Mouse (Mus musculus) cerebellum, adult 9-11 months (tissue): ENCODE results near the gene Mogs.
A peak's percentile ranks its signal among the peaks of the same experiment; 100 is the strongest.
"Not testable (repeated sequence)": the region's sequence is repeated elsewhere in the genome, so short reads cannot be mapped to it uniquely, and the experiment has no call there.

Experiments
- DNase-seq: peaks from one replicate; pipeline ENCODE4 v3.0.0; 2022

Gene Mogs

DNA sequence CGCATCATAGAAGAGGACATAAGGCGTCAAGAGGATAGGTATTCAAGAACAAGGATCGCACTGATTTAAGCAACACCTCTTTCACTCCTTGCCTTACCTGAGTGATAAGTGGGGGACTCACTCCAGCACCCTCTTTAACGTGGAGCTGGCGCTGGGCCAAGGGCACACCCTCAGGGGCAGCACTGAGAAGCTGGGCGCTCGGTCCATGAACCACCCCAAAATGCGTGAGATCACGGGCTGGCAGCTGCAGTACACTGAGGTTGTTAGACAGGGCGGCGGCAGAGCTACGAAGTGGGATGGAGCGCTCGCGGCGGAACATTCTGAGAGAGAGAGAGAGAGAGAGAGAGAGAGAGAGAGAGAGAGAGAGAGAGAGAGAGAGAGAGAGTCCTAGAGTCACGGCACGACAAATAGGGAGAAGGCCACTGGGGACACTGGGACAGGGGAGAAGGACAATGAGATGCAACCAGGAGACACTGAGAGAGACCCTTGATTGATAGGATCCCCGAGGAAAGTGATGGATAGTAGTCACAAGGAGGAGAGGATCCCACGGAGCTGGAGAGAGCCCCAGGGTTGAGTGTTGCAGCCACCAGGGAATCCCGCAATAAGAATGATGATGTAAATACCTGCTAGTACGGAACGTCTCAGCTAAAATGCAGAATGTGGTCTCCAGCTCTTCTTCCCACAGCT lies 40.4 kb downstream of the Mogs start:
- no peak for DNase-seq

DNA sequence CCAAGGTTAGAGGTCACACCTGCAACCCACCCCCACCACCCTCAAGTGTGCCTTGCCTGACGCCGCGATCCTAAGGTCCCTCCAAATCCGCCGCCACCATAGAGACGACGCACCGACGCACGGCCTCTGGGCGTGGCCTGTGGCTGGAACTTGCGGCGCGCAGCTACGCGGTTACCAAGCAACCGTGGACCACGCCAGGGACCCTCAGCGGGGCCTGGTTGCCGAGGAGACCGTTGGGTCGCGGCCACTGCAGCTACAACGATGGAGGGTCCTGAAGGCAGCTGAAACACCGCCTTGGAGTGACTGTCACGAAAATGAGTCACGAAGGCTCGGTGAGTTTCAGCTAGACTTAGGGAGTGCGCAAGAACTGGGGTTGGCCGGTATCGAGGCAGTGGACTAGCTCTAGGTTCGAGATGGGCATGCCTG lies 41.0 kb downstream of the Mogs start, which contains the start of the genes Wdr54 and 1700003E16Rik:
Gene Wdr54 (minus strand): TSS at position 139 of the 426 bp plus-strand sequence.
Gene 1700003E16Rik (plus strand): TSS at position 146 of the 426 bp plus-strand sequence.
- peak; percentile 78 for DNase-seq

DNA sequence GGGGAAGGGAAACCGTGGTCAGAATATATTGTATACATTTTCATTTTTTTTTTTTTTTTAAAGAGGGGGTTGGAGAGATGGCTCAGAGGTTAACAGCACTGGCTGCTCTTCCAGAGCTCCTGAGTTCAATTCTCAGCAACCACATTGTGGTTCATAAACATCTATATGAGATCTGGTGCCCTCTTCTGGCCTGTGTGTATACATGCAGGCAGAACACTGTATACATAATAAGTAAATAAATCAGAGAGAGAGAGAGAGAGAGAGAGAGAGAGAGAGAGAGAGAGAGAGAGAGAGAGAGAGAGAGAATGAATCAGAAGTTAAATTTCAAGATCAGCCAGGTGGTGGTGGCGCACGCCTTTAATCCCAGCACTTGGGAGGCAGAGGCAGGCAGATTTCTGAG lies 44.2 kb downstream of the Mogs start:
- DNase-seq: not testable (repeated sequence)

DNA sequence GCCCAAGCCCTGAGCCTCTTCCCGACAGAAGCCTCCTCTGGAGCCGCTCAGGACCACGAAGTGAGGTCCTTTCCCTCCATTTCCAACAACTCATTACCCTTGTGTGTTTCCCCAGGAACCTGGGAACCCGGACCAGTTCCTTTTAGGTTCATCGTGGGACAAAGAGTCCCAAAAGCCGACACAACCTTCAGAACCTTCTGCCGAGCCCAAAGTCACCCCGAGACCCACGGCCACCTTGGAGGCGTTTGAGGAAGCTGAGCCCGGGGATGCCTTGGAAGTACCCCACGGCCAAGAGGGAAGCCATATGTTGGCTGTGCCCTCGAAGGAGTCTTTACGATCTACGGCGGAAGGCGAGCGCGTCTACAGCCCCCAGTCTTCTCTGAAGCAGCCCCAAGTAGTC lies 46.1 kb downstream of the Mogs start:
- no peak for DNase-seq

DNA sequence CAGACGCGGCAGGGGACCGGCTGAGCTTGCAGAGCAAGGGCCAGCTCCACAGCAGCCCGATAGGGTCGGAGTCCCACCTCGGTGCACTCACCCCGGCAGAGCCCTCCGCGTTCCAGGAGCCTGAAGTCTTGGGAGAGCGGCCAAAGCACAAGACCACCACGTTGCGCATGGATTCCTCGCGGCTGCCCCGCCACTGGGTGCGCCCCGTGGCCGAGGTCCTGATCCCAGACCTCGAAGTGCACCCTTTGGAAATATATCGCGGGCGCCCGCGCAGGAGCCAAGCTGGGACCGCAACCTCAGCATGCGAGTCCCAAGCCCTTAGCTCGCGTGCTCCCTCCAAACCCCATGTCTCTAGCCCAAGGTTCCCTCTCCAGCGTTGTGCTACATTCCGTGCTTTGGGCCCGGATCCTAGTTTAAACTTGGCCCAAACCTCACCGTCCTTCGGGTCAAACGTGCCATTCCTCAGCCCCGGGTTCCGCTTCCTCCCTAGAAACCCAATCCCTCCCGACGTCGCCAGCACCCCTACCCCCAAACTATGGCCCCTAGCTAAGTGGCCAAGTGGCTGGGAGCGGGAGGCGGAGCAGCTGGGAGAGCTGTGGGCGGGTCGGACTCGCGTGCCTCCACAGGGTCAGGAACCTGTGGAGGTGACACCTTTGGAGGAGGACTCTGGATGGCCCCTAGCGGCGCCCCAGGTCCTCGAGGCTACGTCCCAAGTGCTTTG lies 46.8 kb downstream of the Mogs start:
- peak; percentile 74 for DNase-seq

DNA sequence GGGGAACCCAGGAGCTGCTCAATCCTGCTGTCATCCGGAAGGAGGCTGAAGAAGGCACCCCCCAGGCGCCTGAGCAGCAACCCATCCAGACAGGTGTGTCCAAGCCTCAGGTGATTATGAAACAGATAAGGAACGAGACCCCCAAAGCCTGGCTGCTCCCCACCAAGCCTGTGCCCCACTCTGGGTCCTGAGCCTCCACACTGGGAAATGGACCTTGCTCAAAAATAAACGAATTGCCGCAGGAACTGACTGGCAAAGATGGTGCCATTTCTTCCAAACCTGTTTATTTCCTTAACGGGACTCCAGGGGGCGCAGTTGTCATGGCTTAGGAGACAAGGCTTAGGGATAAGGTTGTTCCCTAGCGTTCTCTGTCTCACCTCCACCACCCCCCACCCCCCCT lies 47.4 kb downstream of the Mogs start:
- DNase-seq: peak; percentile 84

DNA sequence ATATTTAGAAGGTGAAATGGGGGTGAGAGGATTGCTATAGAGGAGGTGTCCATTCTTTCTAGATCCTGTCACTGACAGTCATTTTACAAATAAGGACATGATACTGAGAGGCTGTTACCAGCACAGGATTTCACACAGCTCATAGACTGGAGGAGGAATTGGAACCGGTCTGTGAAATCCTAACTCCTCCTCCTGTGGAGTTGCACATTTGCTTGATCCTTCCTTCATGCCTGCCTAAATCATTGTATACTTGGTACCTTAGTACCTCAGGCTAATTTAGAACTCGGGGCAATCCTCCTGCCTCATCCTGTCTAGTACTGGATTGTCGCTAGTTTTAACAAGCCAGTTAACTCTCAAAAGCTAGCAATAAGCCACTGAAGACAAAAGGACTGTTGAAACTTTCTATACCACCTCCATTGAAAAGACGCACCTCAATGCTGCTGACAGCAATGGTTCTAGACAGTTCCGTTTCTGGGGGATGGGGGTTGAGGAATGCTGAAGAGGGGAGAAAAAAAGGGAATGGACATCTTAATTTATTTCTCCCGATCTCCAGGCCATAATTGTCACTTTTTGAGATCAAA lies 49.8 kb downstream of the Mogs start:
- no peak for DNase-seq

DNA sequence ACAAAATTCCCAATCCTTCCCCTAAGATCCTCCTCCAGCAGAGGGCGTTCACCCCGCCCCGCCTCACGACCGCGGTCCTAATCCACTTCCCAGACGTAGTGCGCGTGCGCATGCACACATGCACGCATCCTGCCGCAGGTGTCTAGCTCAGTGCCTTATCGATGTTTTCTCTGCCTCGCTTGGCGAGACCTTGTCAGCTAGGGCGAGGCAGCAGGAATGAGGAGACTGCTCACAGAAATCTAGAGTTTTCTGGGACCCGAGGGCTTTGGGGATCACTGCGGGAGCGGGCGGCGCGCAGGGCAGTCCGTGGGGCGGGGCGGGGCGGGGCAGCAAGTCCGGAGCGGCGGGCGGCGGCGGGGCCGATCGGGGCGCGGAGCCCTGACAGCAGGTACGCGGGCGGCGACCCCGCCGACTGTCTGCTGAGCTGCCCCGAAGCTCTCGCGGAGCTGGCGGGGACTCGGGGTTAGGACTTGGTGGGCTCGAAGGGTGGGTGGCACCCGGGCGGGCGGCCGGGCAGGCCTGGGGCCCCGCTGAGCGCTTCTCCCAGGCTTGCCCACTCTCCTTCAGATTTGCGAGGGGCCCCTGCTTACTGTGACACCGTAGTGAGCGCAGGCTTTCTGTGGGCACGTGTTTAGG lies 50.4 kb downstream of the Mogs start, which contains the start of gene Dctn1:
Gene Dctn1 (plus strand): TSS at position 314 of the 636 bp plus-strand sequence.
- peak; percentile 95 for DNase-seq

DNA sequence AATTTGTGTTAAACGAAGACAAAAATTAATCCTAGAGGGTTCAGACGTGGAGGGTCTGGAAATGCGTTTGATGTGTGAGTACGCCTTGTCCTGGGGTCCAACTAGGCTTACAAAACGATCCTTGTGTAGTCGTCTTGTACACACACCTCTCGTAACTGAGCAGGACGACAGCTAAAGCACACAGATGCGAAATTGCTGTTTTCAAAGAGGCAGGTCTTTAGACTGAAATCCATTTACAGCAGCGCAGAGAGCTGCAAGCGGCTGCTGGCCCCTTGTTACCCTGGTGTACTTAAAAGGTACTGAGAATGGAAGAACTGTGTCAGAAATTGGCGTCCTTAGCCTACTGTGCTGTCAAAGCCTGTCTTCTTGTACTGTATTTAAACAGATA lies 50.9 kb downstream of the Mogs start:
- no peak for DNase-seq
